Mouse (Mus musculus) stomach, postnatal 0 days (tissue): ENCODE measurements at regions not wholly inside any gene's neighbourhood (a gene's known extent, or its start where the extent isn't known, plus 50 kb on each side); places are given as distances from the start of the nearest gene placed in this dataset.

Experiments
- CTCF ChIP-seq: IDR thresholded peaks from 2 replicates; pipeline ENCODE4 v1.5.1; 2016; ENCODE audit warnings: antibody characterized with exemption, low read depth, mild to moderate bottlenecking, moderate library complexity
- EP300 ChIP-seq: optimal IDR thresholded peaks from 2 replicates; pipeline ENCODE3; 2016; ENCODE audit warnings: antibody characterized with exemption

- TF ChIP-seq CTCF (no peak), EP300 (no peak)
Observed at GRCm38 (mm10) chr7:64024253-64024652, 85.5 kb upstream of the Klf13 start.
